Mouse (Mus musculus): ENCODE measurements around the gene Kpna2. TPM values are rescaled to one million over a fixed set of nuclear protein-coding genes. Genes with fewer than 3 reads are reported as not detected.

Gene Kpna2
- polyA plus RNA-seq, 1 experiment from 2014 or later: 390 TPM

DNA sequence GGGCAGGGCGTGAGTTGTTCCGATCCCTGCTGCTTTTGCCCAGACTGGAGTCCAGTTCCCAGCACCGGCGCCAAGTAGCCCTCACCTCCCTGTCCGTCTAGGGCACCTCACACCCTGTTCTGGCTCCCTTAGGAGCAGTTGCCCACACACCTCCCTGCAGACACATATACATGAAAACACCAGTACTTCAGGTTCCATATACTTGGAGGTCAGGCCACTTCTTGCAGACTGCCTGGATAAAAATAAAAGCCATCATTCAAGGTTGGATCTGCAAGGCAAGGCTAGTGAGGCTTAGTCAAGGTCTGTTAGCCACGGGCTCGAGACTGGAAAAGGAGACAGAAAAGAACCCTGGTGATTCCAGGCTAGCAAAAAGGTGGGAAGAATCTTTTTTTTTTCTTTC lies 32.3 kb upstream of the Kpna2 start:
- H3K9ac ChIP-seq (ENCODE audit: low read length): no peak overlapping the region
- DNase-seq (ENCODE audit: low spot score): no peak
- no peak overlapping the region for H3K4me3 ChIP-seq (ENCODE audit: low read depth, low read length)
- H3K4me1 ChIP-seq (ENCODE audit: control insufficient read depth, insufficient read depth, low read length): peaks cover 8% of the 10 kb centered on the region; the same call in 1 of the 2 replicates
- no peak overlapping the region for H3K27ac ChIP-seq (ENCODE audit: low read depth, low read length)
- ATAC-seq: no peak
- no peak overlapping the region for H3K4me2 ChIP-seq (ENCODE audit: low read length)
- 11% methylated on average over 7 of the region's 7 CpGs for WGBS
- no peaks in the 10 kb centered on the region for H3K27me3 ChIP-seq (replicated peaks; ENCODE audit: control insufficient read depth, insufficient read depth, low read length)
- no peaks in the 10 kb centered on the region for H3K9me3 ChIP-seq (replicated peaks; ENCODE audit: control insufficient read depth, low read length)
- H3K36me3 ChIP-seq (ENCODE audit: control insufficient read depth, insufficient read depth, low read length): peaks cover 13% of the 10 kb centered on the region

DNA sequence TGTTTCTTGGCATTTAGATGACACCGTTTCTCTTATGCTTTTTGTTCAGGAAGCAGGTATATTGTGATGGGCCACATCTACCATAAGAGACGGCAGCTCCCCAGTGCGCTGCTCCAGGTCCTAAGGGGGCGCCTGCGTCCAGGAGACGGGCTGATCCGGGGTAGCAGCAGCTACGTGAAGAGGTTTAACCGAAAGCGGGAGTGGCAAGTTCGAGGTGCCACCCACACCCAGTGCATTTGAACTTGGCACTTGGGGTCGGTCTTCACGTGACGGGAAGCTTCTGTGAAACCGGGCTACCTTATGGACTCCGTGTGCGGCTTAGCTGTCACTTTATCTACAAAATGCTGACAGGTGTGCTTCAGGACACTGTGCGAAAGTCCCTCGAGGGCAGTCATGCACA lies 30.2 kb upstream of the Kpna2 start:
- Histone ChIP-seq H3K27ac (ENCODE audit: low read depth, low read length) (no peak overlapping the region), H3K4me2 (ENCODE audit: low read length) (no peak overlapping the region), H3K36me3 (ENCODE audit: control insufficient read depth, insufficient read depth, low read length) (0 out of 2 replicates have a peak, but pooled peaks cover 2% of the 10 kb centered on the region), H3K9me3 (replicated peaks; ENCODE audit: control insufficient read depth, low read length) (no peaks in the 10 kb centered on the region), H3K9ac (ENCODE audit: low read length) (no peak overlapping the region), H3K27me3 (replicated peaks; ENCODE audit: control insufficient read depth, insufficient read depth, low read length) (no peaks in the 10 kb centered on the region), H3K4me3 (ENCODE audit: low read depth, low read length) (no peak overlapping the region), H3K4me1 (ENCODE audit: control insufficient read depth, insufficient read depth, low read length) (peaks cover 17% of the 10 kb centered on the region)
- no peak for ATAC-seq
- 61% methylated on average over 19 of the region's 19 CpGs for WGBS
- DNase-seq (ENCODE audit: low spot score): no peak

DNA sequence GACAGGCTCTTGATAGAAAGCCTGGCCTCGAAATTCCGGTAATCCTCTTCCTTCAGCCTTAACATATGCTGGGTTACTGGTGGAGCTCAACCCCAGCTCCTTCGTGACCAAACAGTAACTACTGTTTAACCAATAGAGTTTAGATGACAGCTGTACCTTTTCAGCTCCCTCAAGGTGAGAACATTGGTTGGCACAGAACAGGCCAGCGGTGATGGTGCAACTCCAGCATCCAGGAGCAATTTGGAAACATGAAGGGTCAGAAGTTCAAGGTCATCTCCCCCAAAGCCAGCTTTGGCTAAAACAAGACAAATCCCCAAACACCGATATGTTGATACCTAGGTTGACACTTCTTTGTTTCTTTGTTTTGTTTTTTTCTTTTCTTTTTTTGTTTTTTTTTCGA lies 29.4 kb upstream of the Kpna2 start:
- peak overlapping the region; percentile 74 for H3K9ac ChIP-seq (ENCODE audit: low read length)
- peaks cover 17% of the 10 kb centered on the region for H3K4me1 ChIP-seq (ENCODE audit: control insufficient read depth, insufficient read depth, low read length)
- no peaks in the 10 kb centered on the region for H3K9me3 ChIP-seq (replicated peaks; ENCODE audit: control insufficient read depth, low read length)
- no peak for DNase-seq (ENCODE audit: low spot score)
- peak overlapping the region; percentile 83; the same call in 1 of the 2 replicates for H3K27ac ChIP-seq (ENCODE audit: low read depth, low read length)
- peak overlapping the region; percentile 53 for H3K4me3 ChIP-seq (ENCODE audit: low read depth, low read length)
- WGBS: 72% methylated on average over 6 of the region's 6 CpGs
- no peak for ATAC-seq
- peak overlapping the region; percentile 81 for H3K4me2 ChIP-seq (ENCODE audit: low read length)
- H3K27me3 ChIP-seq (replicated peaks; ENCODE audit: control insufficient read depth, insufficient read depth, low read length): no peaks in the 10 kb centered on the region
- H3K36me3 ChIP-seq (ENCODE audit: control insufficient read depth, insufficient read depth, low read length): no peaks in the 10 kb centered on the region

DNA sequence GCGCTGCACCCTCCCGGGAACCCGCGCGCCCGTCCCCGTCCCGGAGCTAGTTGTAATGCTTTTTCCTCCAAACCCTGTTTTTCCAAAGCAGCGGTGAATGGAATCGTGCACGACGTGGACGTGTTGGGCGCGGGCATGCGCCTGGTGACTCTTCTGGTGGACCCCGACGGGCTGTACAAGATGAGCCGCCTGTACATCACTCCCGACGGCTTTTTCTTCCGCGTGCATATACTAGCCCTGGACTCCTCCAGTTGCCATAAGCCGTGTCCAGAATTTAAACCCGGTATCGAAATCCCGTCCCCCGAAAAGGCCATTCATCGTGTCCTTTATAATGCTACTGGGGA lies 28.9 kb upstream of the Kpna2 start:
- Histone ChIP-seq H3K27ac (ENCODE audit: low read depth, low read length) (peak overlapping the region; percentile 83), H3K36me3 (ENCODE audit: control insufficient read depth, insufficient read depth, low read length) (no peaks in the 10 kb centered on the region), H3K9me3 (replicated peaks; ENCODE audit: control insufficient read depth, low read length) (no peaks in the 10 kb centered on the region), H3K4me2 (ENCODE audit: low read length) (peak overlapping the region; percentile 81), H3K27me3 (replicated peaks; ENCODE audit: control insufficient read depth, insufficient read depth, low read length) (no peaks in the 10 kb centered on the region), H3K4me3 (ENCODE audit: low read depth, low read length) (peak overlapping the region; percentile 53), H3K9ac (ENCODE audit: low read length) (peak overlapping the region; percentile 74), H3K4me1 (ENCODE audit: control insufficient read depth, insufficient read depth, low read length) (peaks cover 17% of the 10 kb centered on the region)
- DNase-seq (ENCODE audit: low spot score) (no peak), ATAC-seq (peak; percentile 67)
- 3% methylated on average over 29 of the region's 29 CpGs for WGBS

DNA sequence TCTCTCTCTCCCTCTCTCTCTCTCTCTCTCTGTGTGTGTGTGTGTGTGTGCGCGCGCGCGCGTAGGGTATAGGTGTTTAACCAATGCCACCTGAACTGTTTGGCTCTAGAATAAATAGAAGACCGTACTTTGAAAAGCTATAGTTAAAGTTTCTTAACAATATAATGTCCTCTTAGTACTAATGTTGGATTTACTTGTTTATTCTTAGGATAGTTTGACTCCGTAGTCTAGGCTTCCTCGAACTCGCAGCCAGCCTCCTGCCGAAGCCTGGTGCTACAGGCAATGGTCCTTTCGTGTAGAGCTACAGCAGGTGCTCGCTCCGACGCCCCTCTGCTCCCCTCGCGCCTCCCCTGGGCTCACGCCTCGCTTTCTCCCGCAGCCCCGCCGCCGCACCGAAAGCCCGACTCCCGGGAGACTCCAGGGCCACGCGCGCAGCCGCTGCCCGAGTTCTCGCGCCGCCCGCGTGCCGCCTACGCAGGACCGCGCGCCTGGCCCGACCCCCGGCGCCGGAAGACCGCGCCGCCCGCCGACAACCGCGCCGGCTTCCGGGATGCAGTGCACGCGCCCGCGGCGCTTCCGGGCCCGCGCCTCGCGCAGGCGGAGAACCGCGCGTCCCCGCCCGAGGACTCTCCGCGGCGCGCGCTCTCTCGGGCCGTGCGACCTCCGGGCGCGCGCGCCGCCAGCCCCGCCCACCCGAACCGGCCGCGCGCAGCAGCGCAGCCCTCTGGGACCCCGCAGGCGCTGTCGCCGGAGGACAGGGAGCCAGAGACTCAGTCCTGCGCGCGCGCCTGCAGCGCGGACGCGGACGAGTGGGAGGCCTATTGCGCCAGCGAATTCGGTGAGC lies 28.3 kb upstream of the Kpna2 start:
- Histone ChIP-seq H3K27ac (ENCODE audit: low read depth, low read length) (peak overlapping the region; percentile 83), H3K4me3 (ENCODE audit: low read depth, low read length) (peak overlapping the region; percentile 53), H3K9ac (ENCODE audit: low read length) (peak overlapping the region; percentile 74), H3K27me3 (replicated peaks; ENCODE audit: control insufficient read depth, insufficient read depth, low read length) (no peaks in the 10 kb centered on the region), H3K4me2 (ENCODE audit: low read length) (peak overlapping the region; percentile 81), H3K9me3 (replicated peaks; ENCODE audit: control insufficient read depth, low read length) (no peaks in the 10 kb centered on the region), H3K4me1 (ENCODE audit: control insufficient read depth, insufficient read depth, low read length) (peaks cover 16% of the 10 kb centered on the region), H3K36me3 (ENCODE audit: control insufficient read depth, insufficient read depth, low read length) (no peaks in the 10 kb centered on the region)
- peak; percentile 96 for DNase-seq (ENCODE audit: low spot score)
- ATAC-seq: peak; percentile 93
- WGBS: 1% methylated on average over 83 of the region's 107 CpGs

DNA sequence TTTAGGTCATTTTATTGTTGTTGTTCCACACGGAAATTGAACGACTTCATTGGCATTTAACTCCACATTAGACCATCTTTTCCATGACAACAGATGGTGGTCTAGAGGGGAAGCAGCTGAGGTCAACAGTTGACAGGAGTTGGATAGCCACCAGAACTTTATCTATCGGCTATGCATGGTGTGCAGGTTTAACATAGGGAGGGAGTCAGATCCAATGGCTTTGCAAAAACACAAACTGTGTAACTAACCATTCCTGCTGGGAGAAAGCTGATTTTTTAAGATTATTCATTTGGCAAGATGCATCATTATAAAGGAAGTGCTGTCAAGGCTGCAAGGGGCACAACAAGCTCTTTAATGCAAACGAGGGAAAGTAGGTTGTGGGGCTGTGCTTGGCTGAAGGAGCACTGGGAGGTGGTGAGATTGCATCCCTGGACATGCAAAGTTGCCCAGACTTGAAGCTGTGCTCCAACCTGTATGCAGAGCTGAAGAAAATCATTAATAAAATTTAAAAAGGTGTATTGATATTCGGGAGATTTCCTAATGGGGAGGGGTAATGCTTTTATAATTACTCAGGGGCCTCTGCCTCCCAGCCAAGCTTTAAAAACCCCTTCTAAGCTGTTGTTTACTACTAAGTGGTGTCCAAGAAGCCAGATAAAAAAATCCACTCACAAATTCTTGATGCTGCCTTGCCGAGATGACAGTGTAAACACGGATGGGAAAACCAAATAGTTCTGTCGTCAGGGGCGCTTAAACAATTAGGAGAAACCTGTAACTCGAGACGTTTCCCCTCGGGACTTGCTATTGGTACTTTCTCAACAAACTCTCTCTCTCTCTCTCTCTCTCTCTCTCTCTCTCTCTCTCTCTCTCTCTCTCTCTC lies 27.5 kb upstream of the Kpna2 start:
- no peak for DNase-seq (ENCODE audit: low spot score)
- 11% methylated on average over 12 of the region's 12 CpGs for WGBS
- no peak overlapping the region for H3K9ac ChIP-seq (ENCODE audit: low read length)

DNA sequence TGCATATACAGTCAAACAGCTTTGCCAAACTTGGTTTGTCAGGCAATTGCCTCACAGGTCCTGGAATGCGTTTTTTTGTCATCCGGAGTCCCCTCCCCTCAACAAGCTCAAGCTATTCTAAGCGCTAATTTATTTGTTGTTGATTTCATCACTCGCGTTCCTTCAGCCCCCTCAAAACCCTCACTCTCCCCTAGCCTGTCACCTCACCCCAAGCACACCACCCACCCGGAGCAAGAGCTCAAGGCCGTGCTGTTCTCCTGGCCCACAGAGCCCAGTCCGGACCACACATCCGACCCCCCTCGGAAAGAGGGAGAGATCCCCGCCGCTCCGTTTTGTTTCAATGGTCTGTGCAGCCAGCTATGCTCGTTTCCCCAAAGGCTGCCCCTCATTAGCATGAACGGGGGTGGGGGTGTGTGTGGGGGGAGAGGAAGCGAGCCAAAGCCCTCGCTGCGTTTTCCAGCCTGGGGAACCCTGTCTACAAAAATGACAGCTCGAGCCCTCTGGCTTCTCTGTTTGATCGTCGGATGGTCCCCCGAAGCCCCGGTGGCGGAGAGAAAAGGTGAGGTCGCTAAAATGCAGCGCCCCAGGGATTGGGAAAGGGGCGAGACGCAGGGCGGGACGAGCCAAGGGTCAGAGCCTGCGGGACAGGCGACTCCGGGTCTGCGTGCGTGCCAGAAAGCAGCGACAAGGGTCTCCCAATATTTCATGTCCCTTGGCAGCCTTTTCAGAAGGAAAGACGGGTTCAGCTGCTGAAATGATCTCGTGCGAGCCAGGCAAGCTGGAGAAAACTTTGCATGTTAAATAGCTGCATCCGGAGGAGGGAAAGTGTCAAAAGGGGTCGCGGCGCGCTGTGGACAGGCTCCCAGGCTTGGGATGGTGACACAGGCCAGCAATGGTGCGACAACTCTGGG lies 26.3 kb upstream of the Kpna2 start, which contains the start of gene 1810010H24Rik:
Gene 1810010H24Rik, plus strand, starts transcription at position 271 of the 911 bp plus-strand sequence.
- H3K4me1 ChIP-seq (ENCODE audit: control insufficient read depth, insufficient read depth, low read length): peaks cover 11% of the 10 kb centered on the region
- H3K27ac ChIP-seq (ENCODE audit: low read depth, low read length): peak within 1 kb of the TSS; percentile 17; the same call in 1 of the 2 replicates
- no peaks in the 10 kb centered on the region for H3K36me3 ChIP-seq (ENCODE audit: control insufficient read depth, insufficient read depth, low read length)
- WGBS: under 1% methylated on average over 45 of the region's 45 CpGs
- peak within 1 kb of the TSS; percentile 81 for H3K4me2 ChIP-seq (ENCODE audit: low read length)
- H3K9ac ChIP-seq (ENCODE audit: low read length): peak within 1 kb of the TSS; percentile 68
- ATAC-seq (peak; percentile 13; the same call in 1 of the 2 replicates), DNase-seq (ENCODE audit: low spot score) (peak; percentile 68)
- H3K27me3 ChIP-seq (replicated peaks; ENCODE audit: control insufficient read depth, insufficient read depth, low read length): no peaks in the 10 kb centered on the region
- H3K4me3 ChIP-seq (ENCODE audit: low read depth, low read length): peak within 1 kb of the TSS; percentile 42
- no peaks in the 10 kb centered on the region for H3K9me3 ChIP-seq (replicated peaks; ENCODE audit: control insufficient read depth, low read length)

More for the DNA sequence above, 27.5 kb upstream of the Kpna2 start:
- Histone ChIP-seq H3K4me3 (ENCODE audit: low read depth, low read length) (peak overlapping the region; percentile 53), H3K9me3 (replicated peaks; ENCODE audit: control insufficient read depth, low read length) (no peaks in the 10 kb centered on the region), H3K36me3 (ENCODE audit: control insufficient read depth, insufficient read depth, low read length) (no peaks in the 10 kb centered on the region), H3K4me2 (ENCODE audit: low read length) (peak overlapping the region; percentile 81), H3K27ac (ENCODE audit: low read depth, low read length) (no peak overlapping the region), H3K27me3 (replicated peaks; ENCODE audit: control insufficient read depth, insufficient read depth, low read length) (no peaks in the 10 kb centered on the region), H3K4me1 (ENCODE audit: control insufficient read depth, insufficient read depth, low read length) (peaks cover 11% of the 10 kb centered on the region)
- ATAC-seq: no peak

DNA sequence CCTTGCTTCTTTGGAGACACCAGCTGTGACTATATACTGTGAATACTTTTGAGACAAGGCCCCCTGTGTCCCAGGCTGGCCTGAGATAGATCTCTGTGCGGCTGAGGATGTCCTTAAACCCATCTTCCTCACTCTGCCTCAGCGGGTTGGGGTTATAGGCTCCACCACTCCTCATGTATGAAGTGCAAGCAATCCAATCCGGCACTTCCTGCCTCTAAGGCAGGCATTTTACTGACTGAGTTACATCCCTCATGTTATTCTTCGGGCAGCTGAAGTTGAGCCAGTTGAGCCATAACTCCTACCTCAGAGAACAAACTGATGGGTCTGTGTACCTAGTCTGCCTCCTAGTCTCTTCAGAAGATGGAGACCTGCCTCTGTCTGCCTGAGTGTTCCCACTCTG lies 25.1 kb upstream of the Kpna2 start:
- ATAC-seq: no peak

More for the DNA sequence above, 25.1 kb upstream of the Kpna2 start:
- no peak for DNase-seq (ENCODE audit: low spot score)
- no peaks in the 10 kb centered on the region for H3K9me3 ChIP-seq (replicated peaks; ENCODE audit: control insufficient read depth, low read length)
- WGBS: 77% methylated on average over 4 of the region's 4 CpGs
- no peak overlapping the region for H3K27ac ChIP-seq (ENCODE audit: low read depth, low read length)
- no peaks in the 10 kb centered on the region for H3K36me3 ChIP-seq (ENCODE audit: control insufficient read depth, insufficient read depth, low read length)
- peak overlapping the region; percentile 81; the same call in 1 of the 2 replicates for H3K4me2 ChIP-seq (ENCODE audit: low read length)
- H3K4me3 ChIP-seq (ENCODE audit: low read depth, low read length): no peak overlapping the region
- peaks cover 11% of the 10 kb centered on the region for H3K4me1 ChIP-seq (ENCODE audit: control insufficient read depth, insufficient read depth, low read length)
- no peak overlapping the region for H3K9ac ChIP-seq (ENCODE audit: low read length)
- no peaks in the 10 kb centered on the region for H3K27me3 ChIP-seq (replicated peaks; ENCODE audit: control insufficient read depth, insufficient read depth, low read length)
